Mouse (Mus musculus) neural tube, embryonic 12.5 days (tissue): ENCODE data around the gene Gm4297. TPM values are rescaled to one million over a fixed set of nuclear protein-coding genes. Genes with fewer than 3 reads are reported as not detected.
"Not testable (repeated sequence)": the region's sequence is repeated elsewhere in the genome, so short reads cannot be mapped to it uniquely, and the experiment has no call there.

Source experiments
- ATAC-seq: fragments of 200-750 bp; cut with Nextera tagmentation; 2 replicates; pipeline ENCODE4 v1.8.0; 2017; ENCODE audit warnings: low read depth, mild to moderate bottlenecking, moderate TSS enrichment, moderate library complexity; ENCODE audit not compliant: low FRiP score
- H3K27ac ChIP-seq: fragments of 300-500 bp; sonication (generic); 2 replicates; pipeline ENCODE4 v1.5.1; 2016
- H3K27me3 ChIP-seq: fragments of 300-500 bp; sonication (generic); replicated peaks from 2 replicates; pipeline ENCODE4 v1.6.1; 2016; ENCODE audit warnings: mild to moderate bottlenecking
- H3K36me3 ChIP-seq: fragments of 300-500 bp; sonication (generic); 2 replicates; pipeline ENCODE4 v1.6.1; 2016; ENCODE audit warnings: mild to moderate bottlenecking
- H3K4me1 ChIP-seq: fragments of 300-500 bp; sonication (generic); 2 replicates; pipeline ENCODE4 v1.6.1; 2016
- H3K4me2 ChIP-seq: fragments of 300-500 bp; sonication (generic); replicated peaks from 2 replicates; pipeline ENCODE4 v1.6.1; 2016; ENCODE audit warnings: mild to moderate bottlenecking
- H3K4me3 ChIP-seq: fragments of 300-500 bp; sonication (generic); 2 replicates; pipeline ENCODE4 v1.5.1; 2016
- H3K9ac ChIP-seq: fragments of 300-500 bp; sonication (generic); 2 replicates; pipeline ENCODE4 v1.6.1; 2016; ENCODE audit warnings: mild to moderate bottlenecking
- H3K9me3 ChIP-seq: fragments of 300-500 bp; sonication (generic); 2 replicates; pipeline ENCODE4 v1.6.1; 2016; ENCODE audit warnings: mild to moderate bottlenecking
- WGBS: fragments of 180-500 bp; shearing (Covaris S2); methylation state at CpG from one replicate; pipeline ENCODE4 v1.1.7; 2016; 5-methylcytosine and 5-hydroxymethylcytosine counted together
- microRNA-seq: library from miRNA; unstranded; fragments of <30 nt; microRNA quantifications from one replicate; pipeline ENCODE4, GENCODE M21; 2017
- polyA plus RNA-seq: library from polyadenylated mRNA; unstranded; fragments of >200 nt; fragmentation: Nextera tagmentation; extraction: Ambion mirVana; gene quantifications from 2 replicates; pipeline ENCODE4 v1.2.1, GENCODE M21; 2016

The Gm4297 gene
- not detected in 2 replicates for polyA plus RNA-seq

GRCm38 (mm10) chrX:24574795-24575194 is at the start of gene Gm4297:
Gm4297 (minus strand) TSS chrX:24574895.
- H3K4me3 ChIP-seq, H3K4me2 ChIP-seq, H3K36me3 ChIP-seq, ATAC-seq, H3K27ac ChIP-seq, H3K9ac ChIP-seq, H3K9me3 ChIP-seq, H3K27me3 ChIP-seq, H3K4me1 ChIP-seq: not testable (repeated sequence)
- 86% methylated on average over 4 of the region's 4 CpGs for WGBS

Small RNA genes lying within 50 kb of the gene (microRNA-seq; reads per million reads assigned to microRNA genes)
- gene Gm27839 (not detected), gene Gm27910 (not detected)

Other genes with a start within 250 kb of the Gm4297 start
- gene Gm5934, start 74.1 kb downstream of the Gm4297 start, polyA plus RNA-seq: not detected in 2 replicates
- not detected in 2 replicates for gene Gm5935, start 200.3 kb upstream of the Gm4297 start, polyA plus RNA-seq